Mouse (Mus musculus) liver, adult 2 months (tissue): Measurements from ENCODE around the gene Trem3.

Source experiments
- CTCF ChIP-seq: fragments of 200-500 bp; IDR thresholded peaks from 2 replicates; pipeline ENCODE4 v1.5.1; 2011; ENCODE audit warnings: low read depth, low read length, control low read depth
- POLR2A ChIP-seq: fragments of 200-500 bp; IDR thresholded peaks from 2 replicates; pipeline ENCODE4 v1.6.1; 2011; ENCODE audit warnings: low read length, control low read depth; ENCODE audit not compliant: insufficient read depth; ENCODE audit errors: extremely low read depth

DNA sequence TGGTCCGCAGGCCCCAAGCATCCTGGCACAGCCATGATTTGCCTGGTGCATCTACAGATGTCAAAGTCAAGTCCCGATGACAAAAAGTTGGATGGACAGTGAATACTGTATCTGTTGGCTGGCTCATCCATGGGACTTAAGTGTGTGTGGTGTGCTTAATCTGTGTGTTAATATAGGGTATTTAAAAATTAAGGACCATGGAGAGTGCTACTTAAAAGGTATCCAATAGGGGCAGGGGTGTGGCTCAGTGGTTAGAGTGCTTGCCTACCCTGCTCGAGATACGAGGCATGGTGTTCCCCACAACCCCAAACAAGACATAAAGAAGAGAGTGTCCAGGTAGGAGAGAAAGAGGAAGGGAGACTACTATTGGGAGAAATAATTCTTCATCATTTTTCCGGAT lies 54.2 kb downstream of the Trem3 start:
- TF ChIP-seq CTCF (no peak), POLR2A (no peak)
